Mouse (Mus musculus): ENCODE results near the gene Hps3.

GRCm38 (mm10) chr3:20030807-20031206 lies 4.3 kb downstream of the Hps3 start:
- no peak for TF ChIP-seq CTCF (IDR thresholded peaks at IDR 0.05 in 2 of 3, conservative IDR thresholded peaks at IDR 0.05 in 1 of 3; ENCODE audit: control insufficient read depth in 1 of 3, insufficient read depth in 1 of 3, low read depth in 2 of 3, low read length in 3 of 3, poor library complexity in 1 of 3, severe bottlenecking in 1 of 3)
- no peak for TF ChIP-seq UBTF (IDR thresholded peaks at IDR 0.05; ENCODE audit: borderline replicate concordance, insufficient read depth, low read depth, low read length)
- TF ChIP-seq POLR2A (IDR thresholded peaks at IDR 0.05; ENCODE audit: control insufficient read depth in 1 of 2, insufficient read depth in 1 of 2, low read depth in 1 of 2, low read length in 2 of 2, poor library complexity in 1 of 2) = no peak
- no peak for TF ChIP-seq CHD2 (IDR thresholded peaks at IDR 0.05; ENCODE audit: low read length)
- TF ChIP-seq MAX (IDR thresholded peaks at IDR 0.05; ENCODE audit: low read length) = no peak
- no peak for TF ChIP-seq SMC3 (IDR thresholded peaks at IDR 0.05; ENCODE audit: low read depth, low read length)
- no peak for TF ChIP-seq USF1 (IDR thresholded peaks at IDR 0.05; ENCODE audit: low read depth, low read length)

Measured in MEL (cell line).